Mouse (Mus musculus) Patski (cell line): ENCODE measurements around the gene Vgf. TPM values are rescaled to one million over a fixed set of nuclear protein-coding genes. Genes with fewer than 3 reads are reported as not detected.

Experiments used
- ATAC-seq: fragments of 100-300 bp; one replicate; pipeline ENCODE4 v1.8.0; 2021
- CTCF ChIA-PET: fragments of 350-600 bp; sonication (Branson Sonifier 250); formaldehyde crosslinking; loops from one replicate; lab custom pipeline; 2022; ENCODE audit warnings: inconsistent platforms; lab: Charles Lee
- POLR2A ChIA-PET: fragments of 350-600 bp; sonication (Branson Sonifier 250); formaldehyde crosslinking; loops from one replicate; lab custom pipeline; 2022; ENCODE audit warnings: antibody characterized with exemption, inconsistent platforms; lab: Charles Lee
- DNase-seq: peaks from one replicate; pipeline ENCODE4 v3.0.0-alpha.2; 2011; ENCODE audit warnings: low read depth, low spot score
- H3K27me3 ChIP-seq: fragments of 371-371 bp; one replicate; pipeline ENCODE4 v1.5.1; 2021
- CTCF ChIP-seq: fragments of 100-300 bp; IDR thresholded peaks from one replicate; pipeline ENCODE4 v1.5.1; 2021
- in situ Hi-C: fragments of 300-500 bp; cut with MboI; formaldehyde crosslinking; loops from 3 replicates; pipeline ENCODE4 v1.11.1; 2018; ENCODE audit warnings: low pct_unique_long_range_greater_than_20kb, mixed read lengths
- polyA plus RNA-seq: library from polyadenylated mRNA; unstranded; gene quantifications from one replicate; pipeline ENCODE4 v1.2.3, GENCODE M21; 2021

Vgf gene
- polyA plus RNA-seq, 1 experiment from 2014 or later = 0.89 TPM

DNA sequence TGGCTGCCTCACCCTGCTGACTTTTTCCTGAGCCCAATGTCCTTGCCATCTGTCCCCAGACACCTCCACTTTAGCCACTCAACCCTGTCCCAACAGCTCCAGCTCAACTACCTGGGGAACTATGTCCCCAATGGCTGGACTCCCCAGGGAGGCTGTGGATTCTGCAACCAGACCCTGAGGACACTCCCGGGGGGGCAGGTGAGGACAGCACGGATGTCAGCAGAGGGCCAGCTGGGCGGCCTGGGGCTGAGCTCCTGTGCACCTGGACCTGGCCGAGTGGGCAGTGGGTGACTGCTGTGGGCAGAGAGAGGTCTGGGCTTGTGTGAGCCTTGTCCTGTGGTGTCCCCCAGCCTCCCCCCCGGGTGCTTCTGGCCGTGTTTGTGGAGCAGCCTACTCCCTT, 36.4 kb upstream of the Vgf start:
- DNase-seq (no peak), ATAC-seq (no peak)
- ChIA-PET POLR2A (no interaction called here), CTCF (no interaction called here)
- in situ Hi-C loops = no loop called here
- no peaks in the 10 kb centered on the region for H3K27me3 ChIP-seq
- TF ChIP-seq CTCF = no peak

DNA sequence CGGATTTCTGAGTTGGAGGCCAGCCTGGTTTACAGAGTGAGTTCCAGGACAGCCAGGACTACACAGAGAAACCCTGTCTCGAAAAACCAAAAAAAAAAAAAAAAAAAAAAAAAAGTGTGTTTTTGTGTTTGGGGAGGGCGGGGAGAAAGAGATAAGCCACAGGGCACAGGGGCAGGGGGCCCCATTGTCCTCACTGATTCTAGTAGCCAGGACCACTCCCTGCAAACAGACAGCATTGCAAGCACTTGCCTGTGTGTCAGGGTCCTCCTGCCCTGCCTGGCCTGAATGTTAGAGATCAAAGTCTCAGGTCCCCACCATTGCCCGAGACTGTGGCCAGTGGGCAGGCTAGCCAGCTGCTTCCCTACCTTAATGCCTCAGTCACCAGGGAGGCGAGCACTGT, 26.7 kb upstream of the Vgf start:
- no peak for TF ChIP-seq CTCF
- ChIA-PET POLR2A (no interaction called here), CTCF (interaction anchor here (2.0 kb wide), 1 partner anchor 11 kb away, joined by 6 read pairs; no protein-coding TSS in a partner anchor)
- ATAC-seq (no peak), DNase-seq (no peak)
- in situ Hi-C loops = no loop called here
- no peaks in the 10 kb centered on the region for H3K27me3 ChIP-seq

DNA sequence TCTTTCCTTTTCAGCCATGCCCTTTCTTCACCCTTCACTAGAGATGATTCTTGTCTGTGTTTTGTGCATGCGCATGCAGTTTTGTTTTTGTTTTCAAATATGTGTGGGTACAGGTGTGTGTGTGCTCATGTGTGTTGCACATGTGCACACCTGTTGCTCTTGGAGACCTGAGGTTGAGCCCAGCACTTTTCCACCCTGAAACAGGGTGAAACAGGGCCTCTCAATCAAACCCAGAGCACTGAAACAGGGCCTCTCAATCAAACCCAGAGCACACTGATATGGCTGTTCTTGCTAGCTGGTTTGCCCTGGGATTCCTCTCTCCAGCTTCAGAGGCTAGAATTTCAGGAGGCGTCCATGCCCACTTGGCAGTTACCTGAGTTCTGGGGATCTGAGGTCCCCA, 25.6 kb upstream of the Vgf start:
- H3K27me3 ChIP-seq = no peaks in the 10 kb centered on the region
- POLR2A ChIA-PET = interaction anchor here (0.6 kb wide), 1 partner anchor 319 kb away, joined by 4 read pairs; no protein-coding TSS in a partner anchor
- in situ Hi-C loops = no loop called here
- DNase-seq = no peak
- ATAC-seq = no peak
- CTCF ChIA-PET = interaction anchor here (2.0 kb wide), 1 partner anchor 10 kb away, joined by 6 read pairs; no protein-coding TSS in a partner anchor
- no peak for TF ChIP-seq CTCF

DNA sequence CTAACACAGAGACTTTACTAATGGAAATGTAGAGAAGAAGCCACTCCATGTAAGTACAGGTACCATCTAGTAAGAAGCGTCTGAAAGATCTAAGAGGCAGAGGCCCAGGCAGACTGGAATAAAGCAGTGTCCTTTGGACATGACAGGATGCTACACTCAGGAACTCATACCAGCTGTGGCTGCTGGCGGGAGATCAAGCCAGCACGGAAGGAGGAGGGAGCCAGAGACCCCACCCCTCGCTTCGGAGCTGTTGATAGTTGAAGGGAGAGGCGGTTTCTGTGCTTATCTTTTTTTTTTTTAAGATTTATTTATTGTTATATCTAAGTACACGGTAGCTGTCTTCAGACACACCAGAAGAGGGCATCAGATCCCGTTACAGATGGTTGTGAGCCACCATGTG, 18.9 kb upstream of the Vgf start:
- TF ChIP-seq CTCF = no peak
- POLR2A ChIA-PET = no interaction called here
- DNase-seq (no peak), ATAC-seq (no peak)
- H3K27me3 ChIP-seq = no peaks in the 10 kb centered on the region
- CTCF ChIA-PET = no interaction called here
- in situ Hi-C loops = no loop called here

DNA sequence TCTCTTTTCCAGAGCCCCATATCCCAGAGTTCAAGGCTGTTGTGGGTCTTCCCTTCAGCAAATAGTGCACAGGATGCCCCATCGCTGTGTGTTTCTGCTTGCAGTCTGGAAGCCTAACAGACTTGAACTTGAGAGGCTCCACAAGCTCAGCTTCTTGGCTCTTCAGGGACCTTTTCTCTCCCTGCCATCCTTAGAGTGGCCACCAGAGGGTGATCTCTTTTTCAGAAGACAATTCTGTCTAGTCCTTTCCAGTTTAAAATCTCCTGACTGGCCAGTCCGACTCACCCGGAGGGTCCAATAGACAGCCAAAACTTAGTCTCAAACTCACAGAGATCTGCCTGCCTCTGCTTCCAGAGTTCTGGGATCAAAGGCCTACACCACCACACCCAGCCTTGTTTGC, 16.2 kb upstream of the Vgf start:
- DNase-seq (no peak), ATAC-seq (no peak)
- in situ Hi-C loops = no loop called here
- no peaks in the 10 kb centered on the region for H3K27me3 ChIP-seq
- TF ChIP-seq CTCF = peak; percentile 85
- CTCF ChIA-PET = interaction anchor here (0.9 to 1.9 kb wide), 8 partner anchors 10 to 96 kb away, joined by 3 to 6 read pairs (median 4); no protein-coding TSS in a partner anchor
- POLR2A ChIA-PET = interaction anchor here (1.0 kb wide), 1 partner anchor 23 kb away, joined by 4 read pairs; the partner anchor contains the start of gene Plod3

DNA sequence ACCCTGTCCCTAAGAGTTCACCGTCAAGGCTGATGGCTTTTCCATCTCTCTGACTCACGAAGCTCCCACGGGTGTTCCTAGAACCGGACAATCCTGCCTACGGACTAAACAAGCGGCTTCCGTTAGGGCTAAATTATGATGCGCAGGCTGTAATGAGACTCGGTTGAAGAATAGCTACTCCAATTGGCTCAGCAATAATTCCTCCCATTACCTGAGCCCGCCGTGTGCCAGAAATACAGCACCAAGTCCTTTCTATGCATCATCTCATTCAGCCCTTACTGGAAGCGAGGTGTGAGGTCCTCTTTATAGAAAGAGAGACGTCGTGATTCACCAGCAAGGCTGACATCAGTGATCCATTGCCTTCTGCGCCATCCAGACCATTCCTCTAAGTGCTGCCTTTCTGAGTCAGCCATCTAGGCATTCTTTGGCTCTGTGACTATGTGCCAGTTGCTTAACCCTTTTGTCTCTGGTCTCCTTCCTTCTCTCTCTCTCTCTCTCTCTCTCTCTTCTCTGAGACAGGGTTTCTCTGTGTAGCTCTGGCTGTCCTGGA, 13.7 kb upstream of the Vgf start:
- ChIA-PET POLR2A (interaction anchor here (1.0 kb wide), 1 partner anchor 26 kb away, joined by 3 read pairs; the partner anchor contains the start of gene Plod3), CTCF (interaction anchor here (1.1 to 1.4 kb wide), 2 partner anchors 91 to 101 kb away, joined by 3 to 4 read pairs; no protein-coding TSS in a partner anchor)
- DNase-seq (peak; percentile 83), ATAC-seq (peak; percentile 83)
- no peak for TF ChIP-seq CTCF
- in situ Hi-C loops = no loop called here
- H3K27me3 ChIP-seq = no peaks in the 10 kb centered on the region

DNA sequence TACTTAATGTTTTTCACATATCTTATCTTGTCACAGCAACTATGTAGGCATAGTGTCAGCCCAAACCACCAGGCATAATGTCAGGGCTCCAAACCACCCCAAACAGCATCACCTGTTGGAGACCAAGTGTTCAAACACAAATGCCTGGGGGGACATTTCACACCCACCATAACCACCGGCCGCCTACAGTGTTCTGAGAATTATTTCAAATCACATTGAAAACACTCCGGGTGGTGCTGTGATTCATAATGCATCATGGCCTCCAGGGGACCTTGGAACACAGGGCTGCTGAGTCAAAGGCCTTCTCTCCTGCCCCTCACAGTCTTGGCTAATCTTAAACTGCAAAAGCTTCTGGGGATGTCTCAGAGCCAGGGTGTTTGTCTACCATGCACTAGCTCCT, 10.3 kb upstream of the Vgf start:
- DNase-seq (peak; percentile 97), ATAC-seq (peak; percentile 58)
- in situ Hi-C loops = no loop called here
- peak; percentile 60 for TF ChIP-seq CTCF
- no peaks in the 10 kb centered on the region for H3K27me3 ChIP-seq
- POLR2A ChIA-PET = interaction anchor here (0.5 kb wide), 1 partner anchor 52 kb away, joined by 3 read pairs; no protein-coding TSS in a partner anchor
- CTCF ChIA-PET = no interaction called here

DNA sequence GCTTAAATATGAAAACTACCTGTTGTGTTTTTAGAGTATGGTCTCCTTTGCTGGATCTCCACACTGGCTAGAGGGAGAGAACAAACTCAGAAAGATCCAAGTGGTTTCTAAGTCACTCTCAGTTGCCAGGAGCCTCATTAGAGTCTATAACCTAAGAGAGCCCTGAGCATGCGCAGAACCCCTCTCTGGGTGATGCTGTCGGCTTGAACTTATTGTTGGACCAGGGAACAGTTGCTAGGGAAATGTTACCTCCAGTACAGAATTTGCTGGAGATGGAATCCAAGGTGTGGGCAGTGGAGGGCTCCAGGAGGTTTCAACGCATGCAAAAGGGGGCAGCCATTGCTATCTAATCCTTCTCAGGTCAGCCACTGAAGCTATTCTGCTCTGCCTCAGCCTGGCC, 1.9 kb upstream of the Vgf start:
- no peaks in the 10 kb centered on the region for H3K27me3 ChIP-seq

DNA sequence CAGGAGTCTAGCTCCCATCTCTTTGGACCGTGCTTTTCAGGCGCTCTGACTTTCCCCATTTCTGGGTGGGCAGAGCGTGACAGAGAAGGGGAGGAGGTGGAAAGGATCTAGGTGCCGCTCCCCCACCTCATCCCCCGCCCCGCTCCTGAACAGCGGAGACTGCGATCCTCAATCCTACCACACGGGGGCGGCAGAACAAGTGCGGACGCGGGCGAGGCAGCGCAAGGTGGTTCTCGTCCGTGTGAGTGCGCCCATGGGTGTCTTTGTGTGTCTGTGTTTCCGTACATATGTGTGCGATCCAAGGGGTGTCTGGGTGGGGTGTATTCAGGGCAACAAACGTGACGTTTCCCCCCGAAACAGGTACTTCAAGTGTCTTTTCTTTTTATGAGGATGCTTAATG, 1.1 kb upstream of the Vgf start:
- ChIA-PET POLR2A (no interaction called here), CTCF (interaction anchor here (0.7 to 1.8 kb wide), 6 partner anchors 15 to 91 kb away, joined by 3 to 5 read pairs (median 4); partner anchors contain the start of genes Ap1s1 and Trim56)
- no peak for TF ChIP-seq CTCF
- no peak for DNase-seq
- ATAC-seq = peak; percentile 22
- H3K27me3 ChIP-seq = no peaks in the 10 kb centered on the region
- in situ Hi-C loops = no loop called here

More for the DNA sequence above, 1.9 kb upstream of the Vgf start:
- in situ Hi-C loops = loop anchor here (5.0 kb wide), 1 partner anchor 83 kb away; no protein-coding TSS in a partner anchor
- DNase-seq (no peak), ATAC-seq (no peak)
- CTCF ChIA-PET = interaction anchor here (0.7 to 1.8 kb wide), 8 partner anchors 15 to 91 kb away, joined by 3 to 5 read pairs (median 4); partner anchors contain the start of genes Ap1s1 and Trim56
- TF ChIP-seq CTCF = no peak
- POLR2A ChIA-PET = no interaction called here

DNA sequence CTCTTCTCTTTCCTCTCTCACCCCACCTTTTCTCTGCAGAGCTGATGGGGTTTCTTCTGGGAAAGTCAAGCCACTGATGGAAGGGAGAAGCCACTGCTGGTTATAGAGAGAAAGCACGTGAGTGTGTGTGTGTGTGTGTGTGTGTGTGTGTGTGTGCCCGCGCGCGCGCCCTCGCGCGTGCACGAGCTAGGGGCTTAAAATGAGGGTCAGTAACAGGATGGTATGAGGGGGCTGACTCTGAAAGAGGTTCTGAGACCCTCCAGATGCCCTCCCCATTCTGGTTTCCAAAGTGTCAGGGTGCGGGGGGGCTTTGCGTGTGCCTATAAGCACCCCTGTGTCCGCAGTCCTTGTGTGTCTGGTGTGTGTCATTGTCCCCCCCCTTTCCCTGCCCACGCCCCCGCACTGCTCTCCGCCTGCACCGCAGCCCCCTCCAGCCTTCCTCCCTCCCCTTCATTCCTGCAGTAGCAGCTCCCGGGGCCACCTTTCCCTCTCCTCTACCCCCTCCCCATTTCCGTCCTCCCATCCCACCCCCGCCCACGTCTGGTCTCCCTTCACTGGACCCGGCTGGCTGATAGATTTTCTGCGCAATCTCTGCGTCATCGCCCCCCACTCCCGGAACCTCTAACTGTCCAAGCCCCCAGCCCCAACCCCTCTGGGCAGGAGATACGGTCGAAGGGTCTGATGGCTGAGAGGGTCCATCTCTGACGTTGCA, 2.5 kb downstream of the Vgf start:
- in situ Hi-C loops = no loop called here
- CTCF ChIA-PET = interaction anchor here (1.5 kb wide), 1 partner anchor 75 kb away, joined by 3 read pairs; no protein-coding TSS in a partner anchor
- no peak for ATAC-seq
- no peak for DNase-seq
- no peak for TF ChIP-seq CTCF
- no peaks in the 10 kb centered on the region for H3K27me3 ChIP-seq
- POLR2A ChIA-PET = no interaction called here

DNA sequence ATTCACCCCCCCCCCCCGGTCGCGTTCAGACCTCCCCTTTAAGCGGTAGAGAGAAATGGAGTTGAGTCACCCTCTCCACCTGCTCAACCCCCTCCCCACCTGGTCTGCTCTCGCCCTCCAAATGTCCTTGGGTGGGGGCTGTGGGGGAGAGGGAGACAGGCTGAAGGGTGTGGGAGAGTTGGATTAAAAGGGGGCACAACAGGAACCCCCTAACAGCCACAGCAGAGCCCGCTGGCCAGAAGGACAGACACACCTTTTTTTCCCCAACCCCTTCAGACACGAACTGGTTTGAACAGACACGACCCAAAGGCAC, 3.0 kb downstream of the Vgf start:
- ChIA-PET CTCF (no interaction called here), POLR2A (no interaction called here)
- no peak for TF ChIP-seq CTCF
- ATAC-seq = no peak
- H3K27me3 ChIP-seq = no peaks in the 10 kb centered on the region
- in situ Hi-C loops = no loop called here
- no peak for DNase-seq
